Mouse (Mus musculus): ENCODE measurements at regions not wholly inside any gene's neighbourhood (a gene's known extent, or its start where the extent isn't known, plus 50 kb on each side); places are given as distances from the start of the nearest gene placed in this dataset.

GRCm38 (mm10) chr4:71409867-71410266, 347.9 kb downstream of the Gm11232 start:
- no peak for DNase-seq

GRCm38 (mm10) chr4:71390444-71390843, 367.3 kb downstream of the Gm11232 start:
- no peak for DNase-seq

GRCm38 (mm10) chr4:71369276-71369675, 388.5 kb downstream of the Gm11232 start:
- no peak for DNase-seq

- no peak for DNase-seq
Measured at GRCm38 (mm10) chr4:71363761-71364160, 394.0 kb downstream of the Gm11232 start.

GRCm38 (mm10) chr4:71357626-71358025, 400.1 kb downstream of the Gm11232 start:
- DNase-seq, result no peak

GRCm38 (mm10) chr4:71356714-71357113, 401.1 kb downstream of the Gm11232 start:
- no peak for DNase-seq

- no peak for DNase-seq
Measured at GRCm38 (mm10) chr4:71356310-71356709, 401.5 kb downstream of the Gm11232 start.

- no peak for DNase-seq
Measured at GRCm38 (mm10) chr4:71351880-71352279, 405.9 kb downstream of the Gm11232 start.

- DNase-seq, result no peak
Measured at GRCm38 (mm10) chr4:71343068-71343467, 414.7 kb downstream of the Gm11232 start.

GRCm38 (mm10) chr4:71338582-71338981, 419.2 kb downstream of the Gm11232 start:
- no peak for DNase-seq

GRCm38 (mm10) chr4:71332672-71333071, 425.1 kb downstream of the Gm11232 start:
- DNase-seq, result no peak

- peak; percentile 45 to 60 for DNase-seq
Measured at GRCm38 (mm10) chr4:71332018-71332417, 425.7 kb downstream of the Gm11232 start.

- no peak for DNase-seq
Measured at GRCm38 (mm10) chr4:71316605-71317004, 441.2 kb downstream of the Gm11232 start.

GRCm38 (mm10) chr4:71307176-71307612, 450.6 kb downstream of the Gm11232 start:
- DNase-seq, result no peak

- no peak for DNase-seq
Measured at GRCm38 (mm10) chr4:71306690-71307089, 451.1 kb downstream of the Gm11232 start.

- peak in 1 of 2 experiments; percentile 22 for DNase-seq
Measured at GRCm38 (mm10) chr4:71295716-71296115, 462.0 kb downstream of the Gm11232 start.

GRCm38 (mm10) chr4:71291741-71292149, 466.0 kb downstream of the Gm11232 start:
- peak; percentile 5 to 37 for DNase-seq

- DNase-seq, result peak; percentile 19 to 51
Measured at GRCm38 (mm10) chr4:71291111-71291740, 466.5 kb downstream of the Gm11232 start.

- no peak for DNase-seq
Measured at GRCm38 (mm10) chr4:71283147-71283546, 474.6 kb downstream of the Gm11232 start.

- DNase-seq, result no peak
Measured at GRCm38 (mm10) chr4:71279710-71280109, 478.1 kb downstream of the Gm11232 start.

- DNase-seq, result no peak
Measured at GRCm38 (mm10) chr4:71259897-71260296, 497.9 kb downstream of the Gm11232 start.

- DNase-seq, result no peak
Measured at GRCm38 (mm10) chr4:71230497-71230872, 527.3 kb downstream of the Gm11232 start.

GRCm38 (mm10) chr4:71229796-71230496, 527.8 kb downstream of the Gm11232 start:
- DNase-seq, result no peak

GRCm38 (mm10) chr4:71226653-71227052, 531.1 kb downstream of the Gm11232 start:
- DNase-seq, result no peak
